Mouse (Mus musculus): Measurements from ENCODE around the gene Mitd1.

- no peak for TF ChIP-seq GATA1 (IDR thresholded peaks at IDR 0.05; ENCODE audit: low read length)
- TF ChIP-seq TAL1 (IDR thresholded peaks at IDR 0.05; ENCODE audit: low read length), result no peak
Measured at GRCm38 (mm10) chr1:37884451-37884850, 5.8 kb downstream of the Mitd1 start.

Data from erythroblast, embryonic 14.5 days (primary cell).